Mouse (Mus musculus) heart, adult 2 months (tissue): ENCODE results near the gene Ktn1. TPM values are rescaled to one million over a fixed set of nuclear protein-coding genes. Genes with fewer than 3 reads are reported as not detected.

Source experiments
- DNase-seq, 2 experiments: peaks; one replicate each; pipeline ENCODE4 v3.0.0; 2021
- H3K27ac ChIP-seq: fragments of 200-600 bp; 2 replicates; pipeline ENCODE4 v1.8.1; 2022
- H3K27me3 ChIP-seq: fragments of 200-500 bp; 2 replicates; pipeline ENCODE4 v1.6.1; 2012; ENCODE audit warnings: mild to moderate bottlenecking, low read length, inconsistent platforms, mixed read lengths; ENCODE audit not compliant: control insufficient read depth, insufficient read depth
- H3K36me3 ChIP-seq: fragments of 200-500 bp; 2 replicates; pipeline ENCODE4 v1.6.1; 2012; ENCODE audit warnings: low read length, inconsistent platforms; ENCODE audit not compliant: control insufficient read depth, insufficient read depth
- H3K4me1 ChIP-seq: fragments of 200-500 bp; 2 replicates; pipeline ENCODE4 v1.6.1; 2011; ENCODE audit warnings: low read length; ENCODE audit not compliant: control insufficient read depth, insufficient read depth
- H3K4me3 ChIP-seq: fragments of 200-600 bp; 2 replicates; pipeline ENCODE4 v1.8.1; 2022
- H3K79me2 ChIP-seq: fragments of 200-500 bp; replicated peaks from 2 replicates; pipeline ENCODE4 v1.6.1; 2012; ENCODE audit warnings: mild to moderate bottlenecking, inconsistent platforms, low read length, moderate library complexity, mixed read lengths; ENCODE audit not compliant: control insufficient read depth, insufficient read depth
- H3K9ac ChIP-seq: fragments of 200-500 bp; 2 replicates; pipeline ENCODE4 v1.6.1; 2012; ENCODE audit warnings: low read depth, mild to moderate bottlenecking, control low read depth, inconsistent platforms, low read length, mixed read lengths
- CTCF ChIP-seq: fragments of 200-600 bp; IDR thresholded peaks from 2 replicates; pipeline ENCODE4 v1.8.1; 2022; ENCODE audit warnings: antibody characterized with exemption, mild to moderate bottlenecking, moderate library complexity
- EP300 ChIP-seq: fragments of 200-500 bp; IDR thresholded peaks from 2 replicates; pipeline ENCODE4 v1.6.1; 2011; ENCODE audit warnings: low read depth, low read length, control low read depth; ENCODE audit not compliant: insufficient read depth
- POLR2A ChIP-seq: fragments of 200-500 bp; IDR thresholded peaks from 2 replicates; pipeline ENCODE4 v1.6.1; 2011; ENCODE audit warnings: mild to moderate bottlenecking, low read depth, low read length, control low read depth; ENCODE audit not compliant: insufficient read depth
- WGBS: fragments of 180-500 bp; shearing (Covaris S2); methylation state at CpG from one replicate; pipeline ENCODE4 v1.1.7; 2018; 5-methylcytosine and 5-hydroxymethylcytosine counted together
- intact Hi-C: fragments of 180-260 bp; cut with DNase I; formaldehyde crosslinking; loops from one replicate; pipeline ENCODE4 v1.15.1; 2025
- polyA plus RNA-seq: library from polyadenylated mRNA; depleted of rRNA; stranded (reverse); fragments of >200 nt; gene quantifications from 2 replicates; pipeline ENCODE4 v1.2.3, GENCODE M21; 2012
- total RNA-seq, 2 experiments: library from RNA; stranded (reverse); gene quantifications; 2 replicates each; pipeline ENCODE4 v1.2.3; 2021

Ktn1 gene
- total and polyA plus RNA-seq, 3 experiments: 15.9 to 220 (median 195) TPM

DNA sequence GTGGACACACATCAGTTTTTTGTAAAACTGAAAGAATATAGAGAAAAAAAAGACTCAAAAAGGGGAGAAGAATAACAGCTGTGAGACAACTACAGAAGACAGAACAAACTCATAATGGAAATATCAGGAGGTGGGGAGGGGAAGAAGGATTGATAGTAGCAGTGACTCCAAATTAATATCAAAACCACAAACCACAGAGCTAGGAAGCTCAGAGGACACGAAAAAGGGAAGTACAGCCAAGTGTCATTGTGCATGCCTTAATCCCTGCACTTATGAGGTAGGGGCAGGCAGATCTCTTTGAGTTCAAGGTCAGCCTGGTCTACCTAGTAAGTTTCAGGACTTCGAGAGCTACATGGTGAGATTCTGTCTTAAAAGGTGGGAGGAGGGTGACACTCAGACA is 21.4 kb upstream of the Ktn1 start:
- Histone ChIP-seq H3K4me1 (peaks cover 4% of the 10 kb centered on the region), H3K36me3 (no peaks in the 10 kb centered on the region), H3K27me3 (no peaks in the 10 kb centered on the region; the same call in 1 of the 2 replicates), H3K9ac (no peak overlapping the region), H3K27ac (no peak overlapping the region), H3K79me2 (no peaks in the 10 kb centered on the region), H3K4me3 (no peak overlapping the region)
- no peak for TF ChIP-seq POLR2A
- no peak for TF ChIP-seq EP300
- intact Hi-C loops: no loop called here
- 39% methylated on average over 2 of the region's 2 CpGs for WGBS
- DNase-seq: no peak

GRCm38 (mm10) chr14:47627360-47627759 is 20.9 kb upstream of the Ktn1 start:
- DNase-seq: no peak
- Histone ChIP-seq H3K9ac (no peak overlapping the region), H3K27me3 (no peaks in the 10 kb centered on the region; the same call in 1 of the 2 replicates), H3K4me1 (peaks cover 4% of the 10 kb centered on the region), H3K27ac (no peak overlapping the region), H3K79me2 (no peaks in the 10 kb centered on the region), H3K36me3 (no peaks in the 10 kb centered on the region), H3K4me3 (no peak overlapping the region)
- intact Hi-C loops: no loop called here
- WGBS: 60% methylated on average over 5 of the region's 5 CpGs
- no peak for TF ChIP-seq EP300
- TF ChIP-seq POLR2A: no peak

- peak overlapping the region; percentile 51 for H3K27ac ChIP-seq
- H3K4me3 ChIP-seq: no peak overlapping the region
- WGBS: 42% methylated on average over 1 of the region's 1 CpGs
- no peak overlapping the region for H3K9ac ChIP-seq
- intact Hi-C loops: no loop called here
- no peaks in the 10 kb centered on the region for H3K79me2 ChIP-seq
- DNase-seq: peak in 1 of 2 experiments; percentile 45
- 0 out of 2 replicates have a peak, but pooled peaks have one; percentile 50 for TF ChIP-seq EP300
- TF ChIP-seq POLR2A: no peak
- no peak for TF ChIP-seq CTCF
- no peaks in the 10 kb centered on the region for H3K36me3 ChIP-seq
- H3K27me3 ChIP-seq: no peaks in the 10 kb centered on the region
- peaks cover under 1% of the 10 kb centered on the region; the same call in 1 of the 2 replicates for H3K4me1 ChIP-seq
Observed at GRCm38 (mm10) chr14:47632419-47632818, 15.8 kb upstream of the Ktn1 start.

GRCm38 (mm10) chr14:47634410-47634809 is 13.8 kb upstream of the Ktn1 start:
- H3K79me2 ChIP-seq: no peaks in the 10 kb centered on the region
- no peaks in the 10 kb centered on the region for H3K27me3 ChIP-seq
- no peaks in the 10 kb centered on the region; the same call in 1 of the 2 replicates for H3K4me1 ChIP-seq
- peak; percentile 91; the same call in 1 of the 2 replicates for TF ChIP-seq EP300
- TF ChIP-seq CTCF: no peak
- intact Hi-C loops: no loop called here
- DNase-seq: peak; percentile 40 to 72
- peak overlapping the region; percentile 57 for H3K27ac ChIP-seq
- H3K9ac ChIP-seq: no peak overlapping the region
- 15% methylated on average over 9 of the region's 9 CpGs for WGBS
- no peak overlapping the region for H3K4me3 ChIP-seq
- H3K36me3 ChIP-seq: no peaks in the 10 kb centered on the region

- no peak for DNase-seq
- no peaks in the 10 kb centered on the region for H3K27me3 ChIP-seq
- WGBS: 53% methylated on average over 7 of the region's 7 CpGs
- H3K36me3 ChIP-seq: no peaks in the 10 kb centered on the region
- intact Hi-C loops: no loop called here
- no peak overlapping the region for H3K4me3 ChIP-seq
- H3K4me1 ChIP-seq: no peaks in the 10 kb centered on the region; the same call in 1 of the 2 replicates
- H3K9ac ChIP-seq: no peak overlapping the region
- TF ChIP-seq CTCF (no peak), POLR2A (no peak), EP300 (no peak)
- no peaks in the 10 kb centered on the region for H3K79me2 ChIP-seq
- peak overlapping the region; percentile 57 for H3K27ac ChIP-seq
Observed at GRCm38 (mm10) chr14:47634846-47635245, 13.4 kb upstream of the Ktn1 start.

- H3K27ac ChIP-seq: no peak overlapping the region
Observed at GRCm38 (mm10) chr14:47638316-47638895, 9.8 kb upstream of the Ktn1 start.

More at GRCm38 (mm10) chr14:47638316-47638895, 9.8 kb upstream of the Ktn1 start:
- intact Hi-C loops: no loop called here
- H3K4me3 ChIP-seq: no peak overlapping the region
- WGBS: 48% methylated on average over 4 of the region's 4 CpGs
- H3K4me1 ChIP-seq: no peaks in the 10 kb centered on the region; the same call in 1 of the 2 replicates
- H3K36me3 ChIP-seq: no peaks in the 10 kb centered on the region
- H3K27me3 ChIP-seq: no peaks in the 10 kb centered on the region
- H3K9ac ChIP-seq: no peak overlapping the region
- no peak for DNase-seq
- TF ChIP-seq CTCF: no peak
- TF ChIP-seq POLR2A: no peak
- TF ChIP-seq EP300: no peak
- H3K79me2 ChIP-seq: no peaks in the 10 kb centered on the region
